Mouse (Mus musculus) cerebellum, adult 2 months (tissue): ENCODE measurements around the gene Trib2.

Experiments
- CTCF ChIP-seq: fragments of 200-500 bp; IDR thresholded peaks from 2 replicates; pipeline ENCODE4 v1.5.1; 2011; ENCODE audit warnings: low read depth, mild to moderate bottlenecking, control low read depth, low read length, moderate library complexity, borderline replicate concordance; ENCODE audit not compliant: insufficient read depth
- POLR2A ChIP-seq: fragments of 200-500 bp; IDR thresholded peaks from 2 replicates; pipeline ENCODE4 v1.6.1; 2011; ENCODE audit warnings: low read length, control low read depth, borderline replicate concordance; ENCODE audit not compliant: insufficient read depth

DNA sequence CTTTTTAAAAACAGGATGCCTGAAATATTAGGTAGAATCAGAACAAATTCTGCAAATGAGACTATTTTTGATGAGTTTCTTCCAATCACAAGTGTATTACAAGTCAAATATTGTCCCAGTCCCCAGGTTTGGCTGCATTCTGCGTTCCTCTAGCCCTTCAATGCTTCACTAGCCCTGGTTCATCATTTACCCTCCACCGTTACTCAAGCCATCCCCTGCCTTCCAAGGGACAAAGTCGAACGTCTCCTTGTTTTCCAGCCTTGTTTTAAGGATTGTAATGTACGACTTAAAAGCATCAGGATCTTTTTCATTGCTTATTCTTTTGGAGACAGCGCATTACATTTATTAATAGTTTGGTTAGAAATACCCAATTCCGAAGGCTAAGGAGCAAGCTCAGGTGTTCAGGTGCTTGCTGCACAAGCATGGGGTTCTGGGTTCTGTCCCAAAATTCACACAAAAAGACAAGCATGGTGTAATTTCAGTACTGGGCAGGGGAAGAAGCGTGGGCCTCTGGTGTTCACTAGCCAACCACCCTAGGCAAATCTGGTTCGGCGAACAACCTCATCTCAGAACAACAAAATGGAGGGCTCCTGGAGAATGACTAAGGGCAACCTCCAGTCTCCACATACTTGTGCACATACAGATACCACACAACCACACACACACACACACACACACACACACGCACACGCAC is 24.3 kb upstream of the Trib2 start:
- no peak for TF ChIP-seq CTCF
- no peak for TF ChIP-seq POLR2A
